Mouse (Mus musculus) cerebellum, adult 9-11 months (tissue): Measurements from ENCODE around the gene Lingo2.

Source experiments
- DNase-seq: peaks from one replicate; pipeline ENCODE4 v3.0.0; 2022

The Lingo2 gene

GRCm38 (mm10) chr4:36951150-36951954 lies at the start of gene Lingo2:
Gene Lingo2, minus strand, starts transcription at chr4:36951747.
- no peak for DNase-seq

GRCm38 (mm10) chr4:36973358-36973757 lies 21.8 kb upstream of the Lingo2 start:
- DNase-seq, result no peak

GRCm38 (mm10) chr4:36952431-36953429 lies 1.2 kb upstream of the Lingo2 start:
- DNase-seq, result no peak

DNA sequence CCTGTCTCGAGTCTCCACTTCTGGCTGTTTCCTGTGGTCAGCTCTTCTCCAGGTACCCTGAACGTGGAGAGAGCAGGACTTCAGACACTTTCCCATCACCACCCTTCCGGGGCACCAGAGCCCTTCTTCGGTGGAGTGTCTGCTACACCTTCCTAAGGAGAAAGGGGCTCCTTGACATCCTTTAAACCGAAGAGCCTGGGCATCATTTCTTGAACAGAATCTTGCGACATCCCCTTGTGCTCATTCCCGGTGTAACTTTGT lies 338 bp upstream of the Lingo2 start:
- no peak for DNase-seq

DNA sequence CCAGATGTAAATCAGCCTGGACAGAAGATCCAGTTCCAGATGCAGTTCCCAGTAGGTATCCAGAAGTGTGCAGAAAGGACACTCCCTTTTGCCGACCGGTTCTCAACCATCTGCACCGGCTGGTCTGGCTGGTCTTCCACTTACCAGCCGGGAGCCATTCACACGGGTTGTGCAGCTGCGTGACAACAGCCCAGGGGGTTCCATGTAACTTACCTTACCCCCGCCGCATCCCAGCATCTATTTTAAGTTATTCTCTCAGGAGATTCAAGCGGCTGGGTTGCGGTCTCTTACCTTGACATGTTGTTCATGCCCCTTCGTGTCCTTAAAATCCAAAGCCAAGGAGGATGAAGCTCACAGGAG lies 777 bp downstream of the Lingo2 start:
- DNase-seq, result no peak

DNA sequence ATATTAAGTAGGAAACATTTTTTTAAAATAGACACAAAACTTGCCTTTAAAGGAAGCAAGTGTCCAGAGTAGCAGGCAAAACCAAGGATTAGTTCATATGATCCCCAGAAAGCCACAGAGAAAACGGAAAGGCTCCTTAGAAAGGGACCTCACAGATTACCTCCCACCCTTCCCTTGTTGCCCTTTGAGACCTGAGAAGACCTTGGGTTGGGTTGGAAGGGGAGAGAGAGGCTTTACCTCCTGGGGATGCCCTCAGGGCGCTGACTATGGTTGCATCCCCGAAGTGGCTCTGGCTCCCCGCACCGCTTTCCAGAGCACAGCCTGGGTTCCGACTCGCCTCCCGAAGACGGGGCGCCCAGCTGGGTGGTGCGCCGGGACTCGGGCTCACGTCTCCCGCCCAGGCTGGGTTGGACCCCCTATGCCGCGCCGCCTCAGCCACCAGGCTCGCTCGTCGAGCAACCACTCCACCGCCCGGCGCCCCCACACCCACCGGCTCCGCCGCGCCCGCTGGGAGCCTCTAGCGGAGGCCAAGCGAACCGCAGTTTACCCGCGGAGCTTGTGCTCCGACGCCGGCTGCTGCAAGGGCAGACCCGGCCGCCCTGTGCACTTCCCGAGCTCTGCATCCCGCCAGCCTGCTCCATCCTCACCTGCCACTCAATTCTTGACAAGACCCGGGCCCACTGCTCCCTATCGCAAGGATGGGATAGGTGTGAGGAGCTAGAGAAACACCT lies 1.4 kb downstream of the Lingo2 start:
- DNase-seq, result peak; percentile 12

DNA sequence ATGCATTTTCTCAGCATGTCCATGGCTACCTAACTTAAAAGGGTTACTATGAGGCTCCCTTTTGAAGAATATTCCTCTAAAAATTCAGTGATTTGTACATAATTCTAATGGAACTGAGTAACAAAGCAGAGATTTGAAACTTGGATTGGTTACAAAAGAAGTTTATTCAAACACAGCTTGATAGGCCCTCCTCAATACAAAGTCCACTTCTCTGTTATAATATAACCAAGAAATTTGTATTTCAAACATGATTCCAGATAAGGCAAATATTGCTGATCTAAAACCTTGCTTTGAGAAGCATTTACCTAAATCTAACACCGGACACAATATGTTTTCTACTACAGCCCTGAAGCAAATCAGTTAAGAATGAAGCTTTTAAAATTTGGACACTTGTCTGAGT lies 60.7 kb downstream of the Lingo2 start:
- DNase-seq, result no peak

DNA sequence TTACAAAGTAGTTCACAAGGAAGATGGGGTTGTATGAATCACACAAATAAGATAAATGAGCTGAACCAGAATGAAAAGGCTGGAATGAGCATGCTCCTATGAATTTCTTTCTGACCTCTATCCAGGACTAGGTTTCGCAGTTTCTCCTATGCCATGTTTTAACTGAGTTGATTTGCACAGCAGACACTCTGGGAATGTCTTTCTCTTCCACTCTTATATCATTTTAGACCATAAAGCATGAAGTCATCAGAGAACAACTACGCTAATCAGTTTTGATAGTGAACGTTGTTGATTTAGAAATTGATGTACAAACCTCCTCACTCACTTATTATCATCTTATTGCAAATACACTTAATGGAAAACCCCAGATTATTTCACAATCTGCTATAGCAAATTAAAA lies 61.2 kb downstream of the Lingo2 start:
- DNase-seq, result no peak

DNA sequence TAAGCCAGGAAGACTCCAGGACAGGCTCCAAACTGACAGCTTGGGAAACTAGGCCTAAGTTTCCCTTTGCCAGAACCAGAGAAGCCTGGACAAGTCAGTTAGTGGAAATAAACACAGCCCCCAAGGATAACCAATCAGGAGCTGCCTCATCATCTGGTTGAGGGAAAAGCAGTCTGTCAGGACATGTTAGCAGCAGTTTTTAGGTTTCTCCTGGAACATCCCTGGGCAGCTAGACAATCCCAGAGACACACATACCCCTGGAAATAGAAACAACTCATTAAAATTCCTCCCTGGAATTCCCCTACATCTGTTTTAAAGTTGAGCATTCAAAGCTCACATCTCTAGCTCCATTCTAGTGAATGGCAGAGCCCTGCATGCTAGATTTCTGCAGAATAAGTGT lies 76.8 kb downstream of the Lingo2 start:
- no peak for DNase-seq

GRCm38 (mm10) chr4:36824982-36825381 lies 126.6 kb downstream of the Lingo2 start:
- no peak for DNase-seq

DNA sequence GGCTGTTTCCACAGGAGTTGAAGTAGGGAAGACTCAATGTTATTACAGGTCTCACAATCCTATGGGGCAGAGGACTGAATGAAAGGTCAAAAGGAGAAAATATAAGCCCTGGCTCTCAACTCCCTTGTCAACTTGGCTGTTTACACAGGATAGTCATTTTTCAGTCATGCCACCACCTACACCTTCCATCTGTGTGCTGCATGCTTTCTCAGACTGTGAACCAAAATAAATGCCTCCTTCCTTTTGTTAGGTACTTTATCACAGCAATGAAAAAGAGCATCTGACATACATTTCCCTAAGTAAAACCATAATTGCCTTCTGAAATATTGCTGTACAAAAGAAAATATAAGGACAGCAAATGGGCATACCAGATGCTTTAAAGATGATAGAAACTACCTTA lies 129.6 kb downstream of the Lingo2 start:
- DNase-seq, result no peak

GRCm38 (mm10) chr4:36775088-36775487 lies 176.5 kb downstream of the Lingo2 start:
- DNase-seq, result no peak

- DNase-seq, result no peak
These were observed 220.9 kb downstream of the Lingo2 start for GRCm38 (mm10) chr4:36730691-36731090.

GRCm38 (mm10) chr4:36716411-36716810 lies 235.1 kb downstream of the Lingo2 start:
- DNase-seq, result no peak

- no peak for DNase-seq
These were observed 252.7 kb downstream of the Lingo2 start for GRCm38 (mm10) chr4:36698888-36699287.

DNA sequence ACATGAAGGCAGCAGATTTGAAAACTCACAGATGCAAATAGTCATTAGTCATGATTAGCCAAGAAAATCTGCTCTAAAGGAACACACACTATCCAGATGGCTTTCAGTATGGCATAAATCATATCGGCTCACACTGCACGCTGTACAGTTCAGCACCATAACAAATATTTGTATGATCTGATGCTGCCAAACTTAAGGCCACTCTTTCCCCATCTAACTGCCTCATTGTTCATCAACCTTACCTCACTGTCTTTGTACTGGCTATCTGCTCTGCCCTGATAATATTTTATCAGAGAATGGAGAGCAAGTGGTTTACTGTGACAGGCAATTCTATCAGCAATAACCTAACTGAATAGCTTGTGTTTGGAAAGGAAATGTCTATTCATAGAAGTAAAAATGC lies 254.7 kb downstream of the Lingo2 start:
- no peak for DNase-seq

- DNase-seq, result no peak
These were observed 291.6 kb downstream of the Lingo2 start for GRCm38 (mm10) chr4:36659920-36660319.

- DNase-seq, result no peak
These were observed 303.8 kb downstream of the Lingo2 start for GRCm38 (mm10) chr4:36647753-36648152.

DNA sequence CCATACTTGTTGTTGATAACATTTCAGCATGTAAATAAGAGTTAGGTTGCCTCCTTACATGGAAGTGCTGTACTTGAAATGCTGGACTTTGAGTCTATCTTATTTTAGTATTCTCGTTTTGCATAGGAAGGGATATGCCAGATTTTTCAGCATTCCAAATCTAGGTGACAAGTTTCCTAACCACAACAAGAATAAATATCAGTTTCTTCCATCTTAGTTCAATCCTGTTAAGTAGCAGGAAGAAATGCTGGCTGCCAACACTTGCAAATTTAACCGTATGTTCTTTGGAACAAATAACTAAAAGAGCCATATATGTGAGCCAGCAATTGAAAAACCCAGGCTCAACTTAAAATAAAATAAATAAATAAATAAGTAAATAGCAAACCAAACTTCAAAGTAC lies 315.9 kb downstream of the Lingo2 start:
- no peak for DNase-seq

DNA sequence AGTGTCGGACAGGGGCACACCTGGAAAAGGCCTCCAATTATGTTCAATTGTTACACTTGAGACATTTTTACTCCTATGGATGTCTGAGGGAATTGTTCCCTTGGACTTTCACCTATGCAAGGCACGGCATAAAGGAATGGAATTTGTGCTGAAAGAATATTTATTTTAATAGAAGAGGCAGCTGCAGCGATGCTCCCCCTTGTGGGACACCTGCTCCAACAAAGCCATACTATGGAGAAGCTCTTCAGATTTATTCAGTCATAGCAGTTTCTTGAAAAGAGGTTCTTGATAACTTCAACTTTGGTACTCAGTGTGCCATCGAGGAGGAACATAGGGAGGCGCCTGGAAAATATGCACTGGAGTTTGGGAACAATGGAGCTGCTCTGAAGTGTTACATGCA lies 374.7 kb downstream of the Lingo2 start:
- DNase-seq, result no peak

- no peak for DNase-seq
These were observed 375.3 kb downstream of the Lingo2 start for GRCm38 (mm10) chr4:36576256-36576655.

DNA sequence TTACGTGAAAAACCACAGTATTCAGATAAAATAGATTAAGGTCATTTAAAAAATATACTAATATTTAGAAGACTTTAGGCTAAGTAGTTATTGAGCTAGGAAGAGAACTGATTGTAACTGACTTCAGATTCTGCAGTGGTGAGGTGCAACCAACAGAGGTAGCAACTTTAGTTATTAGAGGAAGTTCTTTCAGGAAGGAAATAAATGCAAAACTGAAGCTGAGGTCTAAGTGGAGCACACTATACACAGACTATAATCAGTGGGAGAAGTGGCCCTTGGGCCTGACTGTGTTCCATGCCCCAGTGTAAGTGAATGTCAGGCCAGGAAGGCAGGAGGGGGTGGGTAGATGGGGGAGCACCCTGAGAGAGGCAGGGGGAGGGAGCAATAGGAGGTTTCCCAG lies 385.0 kb downstream of the Lingo2 start:
- no peak for DNase-seq

GRCm38 (mm10) chr4:36560997-36561396 lies 390.6 kb downstream of the Lingo2 start:
- no peak for DNase-seq
